8 mouse cellular contexts compared by ENCODE assay signal in genomic region chr1:52726371-52727055, GRCm38 (mm10). TPM values are rescaled to one million over a fixed set of nuclear protein-coding genes. Genes with fewer than 3 reads are reported as not detected.
A peak's percentile ranks its signal among the peaks of the same experiment; 100 is the strongest.
DNase-seq lines count a peak whose midpoint lies in the region; ATAC-seq lines count a peak whose summit lies in the region.

No protein-coding gene starts in this region.

- H3K27me3 ChIP-seq in megakaryocyte, embryonic 14.5 days (replicated peaks) = no peaks in the 10 kb centered on the region

- peaks cover 68% of the 10 kb centered on the region for H3K4me1 ChIP-seq in megakaryocyte, embryonic 14.5 days

- DNase-seq in adrenal gland, adult (ENCODE audit: inconsistent age in 2 of 2, low spot score in 1 of 2) = peak; percentile 58 to 85
- peak; percentile 38 for DNase-seq in embryo, embryonic 10.5 days (ENCODE audit: low spot score)
- DNase-seq in gastrocnemius, postnatal 36 days = peak; percentile 16 to 54
- peak; percentile 61 to 62 for DNase-seq in left cerebral cortex, postnatal 25 days (ENCODE audit: low spot score in 2 of 2)
- DNase-seq in right cerebral cortex, adult 2 months (ENCODE audit: low spot score in 2 of 2) = peak; percentile 51 to 56
- DNase-seq in urinary bladder, postnatal 25 days (ENCODE audit: low spot score) = peak; percentile 44

- H3K36me3 ChIP-seq in megakaryocyte, embryonic 14.5 days (replicated peaks; ENCODE audit: low read length) = peaks cover 2% of the 10 kb centered on the region

- ATAC-seq in inflammation-experienced regulatory T-cells, adult 6 months = peak; percentile 62

- H3K4me3 ChIP-seq in megakaryocyte, embryonic 14.5 days (replicated peaks) = peak overlapping the region; percentile 99

- intact Hi-C loops in gastrocnemius, postnatal 36 days (cut with DNase I) = no loop called here
- intact Hi-C loops in left cerebral cortex, postnatal 25 days (cut with DNase I) = loop anchor here (5.0 to 10.0 kb wide), 2 partner anchors 64 to 232 kb away; no protein-coding TSS in a partner anchor

- H3K9me3 ChIP-seq in megakaryocyte, embryonic 14.5 days = no peaks in the 10 kb centered on the region

RNA-seq across cellular contexts. Expression of gene Mfsd6, which starts 0.7 kb away (rescaled TPM):
- 1 to 10 TPM; 5.8 to 6.5 TPM for total RNA-seq in gastrocnemius, postnatal 36 days (2021)
- 10 to 100 TPM in 1 of 3 experiments, 1 to 10 TPM in 2; 6.8 to 10.7 (median 7.2) TPM for polyA plus RNA-seq in inflammation-experienced regulatory T-cells, adult 6 months (2017; shearing (Covaris generic))
- total RNA-seq in left cerebral cortex, postnatal 25 days (2021) = 10 to 100 TPM; 72.4 to 74.4 TPM
- polyA plus RNA-seq in megakaryocyte, embryonic 14.5 days (2012; ENCODE audit: insufficient read depth, low replicate concordance) = 4.1 and 4.4 TPM in 2 replicates

Comparison
In these comparisons a context has a peak if more than half of its experiments do, and no peak if none do; other contexts are left out.
1. Peak in every context shown above with its lines: DNase-seq, ATAC-seq and H3K4me3 ChIP-seq.
2. RNA of gene Mfsd6, which starts 0.7 kb away (total RNA-seq): 72.4 to 74.4 TPM in left cerebral cortex, postnatal 25 days; 5.8 to 6.5 TPM in gastrocnemius, postnatal 36 days; every median in the first group is over 4 times any median in the second.